Mouse (Mus musculus): ENCODE data around the gene Cmtm3. TPM values are rescaled to one million over a fixed set of nuclear protein-coding genes. Genes with fewer than 3 reads are reported as not detected.
A peak's percentile ranks its signal among the peaks of the same experiment; 100 is the strongest.

Gene Cmtm3
- polyA plus RNA-seq, 1 experiment = 20.9 TPM

DNA sequence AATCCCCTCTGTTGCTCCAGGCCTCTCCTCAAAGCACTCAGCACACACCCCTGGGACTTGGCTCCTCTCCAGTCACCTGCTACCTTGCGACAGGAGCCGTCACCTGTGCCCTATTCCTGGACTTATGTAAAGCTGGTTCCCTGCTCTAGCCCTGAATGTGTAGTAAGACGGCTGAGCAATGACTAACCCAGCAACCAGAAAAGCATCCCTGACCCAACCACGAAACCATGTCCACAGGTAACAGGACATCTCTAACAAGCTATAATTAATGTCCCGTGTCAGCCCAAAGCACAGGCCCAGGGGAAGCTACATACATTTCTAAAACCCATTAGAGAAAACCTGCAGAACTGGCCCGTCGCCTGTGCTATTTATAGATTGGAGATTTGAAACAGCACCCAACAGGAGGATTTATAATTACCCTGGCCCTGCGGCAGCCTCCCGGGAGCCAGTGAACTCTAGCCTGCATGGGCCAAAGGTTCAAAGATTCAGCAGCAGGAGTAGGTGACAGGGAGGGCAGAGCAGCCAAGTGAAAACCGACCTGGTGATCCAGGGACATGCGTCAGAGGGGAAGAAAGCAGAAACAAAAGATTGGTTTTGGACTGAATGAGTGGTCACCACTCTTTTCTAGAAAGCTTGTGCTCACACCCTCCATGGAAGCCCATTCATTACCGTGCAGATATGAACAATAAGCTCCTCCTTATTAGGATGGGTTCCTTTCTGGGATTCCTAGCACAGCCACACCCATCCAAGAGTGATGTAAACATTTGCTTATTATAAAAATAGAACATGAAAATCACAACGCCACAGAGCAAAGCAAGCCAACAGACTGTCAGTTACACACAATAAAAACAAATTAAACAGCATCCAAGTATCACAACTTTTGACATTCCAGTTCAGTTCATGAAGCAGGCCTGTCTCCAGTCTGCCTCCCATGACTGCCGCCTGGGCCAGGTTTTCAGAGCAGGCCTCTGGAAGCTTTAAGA is 35.9 kb downstream of the Cmtm3 start:
- no peak for DNase-seq (ENCODE audit: low read depth, low spot score)

GRCm38 (mm10) chr8:104375959-104376358 is 36.7 kb downstream of the Cmtm3 start:
- DNase-seq (ENCODE audit: low read depth, low spot score) = no peak

More for the DNA sequence above, 35.9 kb downstream of the Cmtm3 start:
- WGBS = 15% methylated on average over 14 of the region's 14 CpGs

DNA sequence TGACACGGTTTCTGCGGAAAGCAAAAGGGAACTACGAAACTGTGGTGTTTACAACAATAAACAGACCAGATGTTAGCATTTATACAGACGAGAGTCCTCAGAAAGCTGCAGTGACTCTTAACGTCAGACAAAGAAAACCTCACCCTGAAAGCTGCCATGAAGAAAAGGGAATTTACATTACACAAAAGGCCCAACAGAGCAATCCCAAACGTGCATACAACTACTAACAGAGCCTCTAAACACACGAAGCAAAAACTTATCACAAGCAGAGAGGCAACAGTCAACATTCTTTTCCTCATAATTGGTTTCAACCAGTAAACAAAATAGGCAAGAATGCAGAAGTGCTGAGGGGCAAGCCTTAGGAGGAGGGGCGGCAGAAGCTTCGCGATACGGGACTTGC is 37.5 kb downstream of the Cmtm3 start:
- DNase-seq (ENCODE audit: low read depth, low spot score) = no peak
- WGBS = 61% methylated on average over 11 of the region's 11 CpGs

More at GRCm38 (mm10) chr8:104375959-104376358, 36.7 kb downstream of the Cmtm3 start:
- WGBS = 51% methylated on average over 5 of the region's 5 CpGs

DNA sequence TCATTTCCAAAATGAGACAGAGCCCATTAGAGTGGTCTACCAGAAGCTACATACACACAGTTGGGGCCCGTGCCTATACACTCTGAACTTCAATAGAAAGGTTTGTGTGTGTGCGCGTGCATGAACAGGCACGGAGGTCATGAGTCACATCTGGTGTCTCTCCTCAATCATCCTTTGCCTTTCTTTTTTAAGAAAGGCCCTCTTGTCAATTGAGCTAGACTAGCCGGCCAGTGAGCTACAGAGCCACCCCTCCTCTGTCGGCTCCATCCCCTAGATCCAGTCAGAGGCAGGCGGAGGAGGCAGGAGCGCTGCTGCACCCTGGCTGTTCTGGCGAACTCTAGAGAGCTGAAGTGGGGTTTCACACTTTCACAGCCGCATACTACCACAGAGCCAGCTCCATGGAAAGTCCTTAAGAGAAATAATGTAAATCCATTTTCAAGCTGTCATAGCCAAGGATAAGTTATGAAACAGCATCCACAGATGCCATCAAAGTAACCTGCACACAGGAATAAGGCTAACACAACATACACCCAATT is 40.2 kb downstream of the Cmtm3 start:
- DNase-seq (ENCODE audit: low read depth, low spot score) = no peak
- 80% methylated on average over 10 of the region's 10 CpGs for WGBS

DNA sequence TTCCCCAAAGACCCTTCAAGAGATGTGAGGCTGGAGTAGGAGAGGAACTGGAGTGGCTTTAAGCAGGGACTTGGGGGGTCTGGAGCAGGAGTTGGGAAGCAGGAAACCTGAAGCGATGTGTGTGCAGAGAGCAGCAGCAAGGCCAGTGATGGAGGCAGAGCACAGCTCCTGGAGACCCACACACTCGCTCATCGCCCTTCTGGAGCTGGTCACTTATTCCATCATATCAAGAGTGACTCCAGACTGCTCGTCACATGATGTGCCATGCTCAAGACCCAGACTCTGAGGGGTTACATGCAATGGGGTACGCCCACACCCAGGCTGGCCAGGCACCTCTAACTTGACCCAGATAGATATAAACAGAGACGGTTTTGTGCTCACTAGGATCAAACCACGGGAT is 41.1 kb downstream of the Cmtm3 start:
- 91% methylated on average over 7 of the region's 7 CpGs for WGBS
- no peak for DNase-seq (ENCODE audit: low read depth, low spot score)

DNA sequence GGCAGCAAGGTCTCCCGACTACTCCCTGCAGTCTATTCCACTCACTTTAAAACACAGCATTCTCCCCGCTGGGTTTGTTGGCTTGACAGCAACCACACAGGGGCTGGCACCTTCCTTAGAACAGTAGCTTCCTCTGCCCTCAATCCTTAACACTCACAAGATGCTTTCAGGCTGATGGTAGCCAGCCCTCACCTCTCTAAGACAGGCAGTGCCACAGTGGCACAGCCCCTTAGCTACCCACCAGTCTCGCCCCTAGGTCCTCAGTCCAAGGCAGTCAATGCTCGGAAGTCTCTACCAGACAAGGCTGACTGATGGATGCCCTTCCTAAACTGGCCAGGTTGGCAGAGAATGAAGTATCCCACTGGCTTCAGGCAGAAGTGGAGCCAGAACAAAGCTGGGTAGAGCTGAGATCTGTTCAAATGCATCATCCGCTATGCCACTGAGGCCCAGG is 41.8 kb downstream of the Cmtm3 start:
- DNase-seq (ENCODE audit: low read depth, low spot score) = no peak
- WGBS = 81% methylated on average over 5 of the region's 5 CpGs

GRCm38 (mm10) chr8:104383296-104383695 is 44.1 kb downstream of the Cmtm3 start:
- WGBS = 44% methylated on average over 2 of the region's 2 CpGs
- DNase-seq (ENCODE audit: low read depth, low spot score) = no peak

- no peak for DNase-seq (ENCODE audit: low read depth, low spot score)
- 48% methylated on average over 3 of the region's 3 CpGs for WGBS
Measured at GRCm38 (mm10) chr8:104383977-104384376, 44.8 kb downstream of the Cmtm3 start.

- 59% methylated on average over 4 of the region's 4 CpGs for WGBS
- DNase-seq (ENCODE audit: low read depth, low spot score) = no peak
Measured at GRCm38 (mm10) chr8:104386693-104387092, 47.5 kb downstream of the Cmtm3 start.

DNA sequence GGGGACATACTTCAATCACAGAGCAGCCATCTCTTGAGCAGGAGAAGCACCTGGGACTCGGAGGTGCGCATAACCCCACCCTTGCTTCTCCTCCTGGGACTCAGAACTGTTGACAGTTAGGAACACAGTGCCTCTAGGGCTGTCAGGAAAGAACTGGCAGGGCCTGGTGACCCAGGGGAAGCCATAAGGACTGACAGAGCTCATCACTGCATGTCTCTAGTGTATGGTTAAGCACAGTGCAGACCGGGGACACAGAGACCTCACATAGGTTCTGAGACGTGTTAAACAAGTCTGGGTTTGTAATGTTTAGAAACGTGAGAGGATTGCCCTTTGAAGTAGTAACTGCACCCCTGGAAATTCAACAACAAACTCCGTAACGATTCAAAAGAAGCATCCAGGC is 48.3 kb downstream of the Cmtm3 start:
- WGBS = 25% methylated on average over 7 of the region's 7 CpGs
- no peak for DNase-seq (ENCODE audit: low read depth, low spot score)

DNA sequence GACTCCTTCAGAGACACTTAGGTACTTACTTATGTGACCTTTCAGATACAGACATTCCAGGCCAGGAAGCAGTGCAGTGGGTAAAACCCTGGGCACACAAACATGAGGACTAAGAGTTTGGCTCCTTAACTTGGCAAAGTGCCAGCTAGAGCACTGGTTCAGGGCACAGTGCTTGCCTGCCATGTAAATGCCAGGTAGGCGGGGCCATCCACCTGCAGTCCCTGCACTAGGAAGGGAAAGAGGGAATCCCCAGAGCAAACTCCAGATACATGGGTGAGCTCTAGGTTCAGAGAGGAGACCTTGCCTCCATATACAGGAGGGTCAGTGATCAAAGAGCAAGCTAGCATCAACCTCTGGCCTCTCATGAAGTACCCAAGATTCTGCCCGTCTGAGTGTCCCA is 48.8 kb downstream of the Cmtm3 start:
- 44% methylated on average over 2 of the region's 2 CpGs for WGBS
- DNase-seq (ENCODE audit: low read depth, low spot score) = peak; percentile 83

GRCm38 (mm10) chr8:104390245-104390644 is 51.0 kb downstream of the Cmtm3 start:
- DNase-seq (ENCODE audit: low read depth, low spot score) = no peak
- 24% methylated on average over 8 of the region's 8 CpGs for WGBS

GRCm38 (mm10) chr8:104393139-104393538 is 53.9 kb downstream of the Cmtm3 start:
- DNase-seq (ENCODE audit: low read depth, low spot score) = no peak
- 90% methylated on average over 7 of the region's 7 CpGs for WGBS

- DNase-seq (ENCODE audit: low read depth, low spot score) = no peak
- 40% methylated on average over 6 of the region's 6 CpGs for WGBS
Measured at GRCm38 (mm10) chr8:104393767-104394166, 54.6 kb downstream of the Cmtm3 start.

- WGBS = 1% methylated on average over 82 of the region's 82 CpGs
- no peak for DNase-seq (ENCODE audit: low read depth, low spot score)
Measured at GRCm38 (mm10) chr8:104394801-104395702, 55.8 kb downstream of the Cmtm3 start.

DNA sequence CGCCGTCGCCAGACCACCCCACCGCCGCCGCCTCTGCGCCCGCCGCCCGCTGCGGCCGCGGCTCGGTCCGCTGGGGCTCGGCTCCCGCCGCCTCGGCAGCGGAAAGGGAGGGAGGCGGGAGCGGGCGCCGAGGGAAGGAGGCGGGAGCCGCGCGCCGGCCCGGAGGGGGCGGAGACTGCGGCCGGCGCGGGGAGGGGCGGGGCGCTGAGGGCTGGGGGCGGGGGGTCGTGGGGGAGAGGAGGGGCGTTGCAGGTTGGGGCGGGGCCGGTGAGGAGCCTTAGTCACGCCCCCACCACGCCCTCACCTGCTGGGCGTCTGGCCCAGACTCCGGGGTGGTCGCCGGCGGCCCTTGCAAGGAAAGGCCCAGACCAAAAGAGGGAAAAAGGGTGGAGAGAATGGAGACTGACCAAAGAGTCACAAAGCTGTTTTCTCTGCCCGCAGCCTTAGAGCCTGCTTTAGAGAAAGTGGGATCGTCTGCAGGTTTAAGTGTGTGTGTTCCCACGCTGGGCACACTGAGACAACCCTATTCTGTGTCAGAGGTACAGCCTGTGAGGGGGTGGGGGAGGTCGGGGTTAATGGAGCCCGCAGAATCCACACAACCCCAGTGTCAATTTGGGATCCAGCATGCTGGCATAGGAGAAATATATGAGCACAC is 56.6 kb downstream of the Cmtm3 start, which contains the start of gene Cmtm4:
Cmtm4 (minus strand) TSS at position 105 of the 655 bp plus-strand sequence.
- DNase-seq (ENCODE audit: low read depth, low spot score) = no peak
- 1% methylated on average over 48 of the region's 54 CpGs for WGBS
